Mouse (Mus musculus): ENCODE results near the gene Olfr611.
"Not testable (repeated sequence)": the region's sequence is repeated elsewhere in the genome, so short reads cannot be mapped to it uniquely, and the experiment has no call there.

The Olfr611 gene

GRCm38 (mm10) chr7:103520746-103521145 lies at the start of gene Olfr611:
TSS of gene Olfr611 (minus strand) at chr7:103520846.
- in situ Hi-C loops (cut with MboI, MseI) = not testable (repeated sequence)

DNA sequence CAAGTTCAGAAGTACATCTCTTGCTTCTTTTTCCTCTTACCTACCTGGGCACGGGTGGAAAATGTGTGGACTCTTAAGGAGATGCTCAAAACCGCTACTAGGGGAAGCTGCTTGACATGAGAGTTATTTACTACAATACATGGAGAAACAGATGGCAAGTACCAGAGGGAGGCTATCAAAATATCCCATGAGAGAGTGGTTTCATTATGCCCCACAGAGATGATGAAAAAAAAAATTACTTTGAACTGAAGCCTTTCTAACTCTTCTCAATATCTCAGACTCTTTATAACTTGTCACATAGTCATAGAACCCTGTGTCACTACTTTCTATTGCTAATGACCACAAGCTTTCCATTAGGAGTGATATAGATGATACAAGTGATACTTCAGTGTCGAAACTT lies 48.4 kb upstream of the Olfr611 start, which contains the start of gene Olfr616:
TSS of gene Olfr616 (minus strand) at position 101 of the 400 bp plus-strand sequence.
- in situ Hi-C loops (cut with MboI, MseI) = no loop called here

- in situ Hi-C loops (cut with MboI, MseI) = no loop called here
Measured at GRCm38 (mm10) chr7:103555779-103556178, 35.1 kb upstream of the Olfr611 start, which contains the start of gene Olfr615. TSS of gene Olfr615 (plus strand) at chr7:103556079.

GRCm38 (mm10) chr7:103547774-103548173 lies 27.1 kb upstream of the Olfr611 start, which contains the start of gene Olfr613:
TSS of gene Olfr613 (plus strand) at chr7:103548074.
- in situ Hi-C loops (cut with MboI, MseI) = no loop called here

GRCm38 (mm10) chr7:103542617-103543016 lies 22.0 kb upstream of the Olfr611 start, which contains the start of gene Olfr612:
TSS of gene Olfr612 (minus strand) at chr7:103542717.
- in situ Hi-C loops (cut with MboI, MseI) = not testable (repeated sequence)

DNA sequence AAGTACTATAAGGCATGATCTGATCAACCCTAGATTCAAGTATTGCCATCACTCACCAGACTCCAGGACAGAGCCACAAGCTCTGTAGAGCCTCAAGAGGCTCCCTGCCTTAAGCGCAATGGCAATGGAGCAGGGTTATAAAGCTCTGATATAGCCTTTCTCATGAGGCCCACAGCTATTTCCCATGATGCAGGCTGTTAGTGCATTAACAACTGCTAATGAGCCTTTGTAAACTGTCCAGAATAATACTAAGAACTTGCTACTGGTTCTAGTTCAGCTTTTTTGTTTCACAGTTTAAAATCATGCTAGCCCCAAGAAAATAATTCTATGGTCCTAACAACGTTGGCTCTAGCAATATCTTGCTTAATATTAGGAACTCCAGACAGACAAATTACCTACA lies 8.6 kb downstream of the Olfr611 start, which contains the start of gene Olfr610:
TSS of gene Olfr610 (minus strand) at position 101 of the 400 bp plus-strand sequence.
- in situ Hi-C loops (cut with MboI, MseI) = no loop called here

- in situ Hi-C loops (cut with MboI, MseI) = no loop called here
Measured at GRCm38 (mm10) chr7:103497962-103498361, 22.7 kb downstream of the Olfr611 start, which contains the start of gene Olfr609. TSS of gene Olfr609 (minus strand) at chr7:103498062.

DNA sequence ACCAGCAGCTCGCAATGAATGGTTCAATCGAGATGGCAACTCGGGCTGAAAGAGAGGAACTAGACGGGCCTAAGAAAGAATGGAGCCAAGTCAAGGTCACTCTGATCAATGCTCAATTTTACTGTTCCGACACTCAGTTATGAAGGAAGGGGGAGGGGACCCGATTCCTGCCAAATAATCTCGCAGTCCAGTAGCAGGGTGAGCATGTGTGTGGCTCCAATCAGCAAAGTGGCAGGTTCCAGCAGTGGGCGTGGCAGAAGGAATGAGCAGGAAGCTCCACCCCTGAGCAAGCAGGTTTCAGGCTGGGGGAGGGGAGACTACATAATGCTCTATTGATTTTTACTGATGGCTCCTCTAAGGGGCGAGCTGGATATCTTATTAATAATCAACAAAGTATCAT lies 43.5 kb downstream of the Olfr611 start:
- in situ Hi-C loops (cut with MboI, MseI) = not testable (repeated sequence)

DNA sequence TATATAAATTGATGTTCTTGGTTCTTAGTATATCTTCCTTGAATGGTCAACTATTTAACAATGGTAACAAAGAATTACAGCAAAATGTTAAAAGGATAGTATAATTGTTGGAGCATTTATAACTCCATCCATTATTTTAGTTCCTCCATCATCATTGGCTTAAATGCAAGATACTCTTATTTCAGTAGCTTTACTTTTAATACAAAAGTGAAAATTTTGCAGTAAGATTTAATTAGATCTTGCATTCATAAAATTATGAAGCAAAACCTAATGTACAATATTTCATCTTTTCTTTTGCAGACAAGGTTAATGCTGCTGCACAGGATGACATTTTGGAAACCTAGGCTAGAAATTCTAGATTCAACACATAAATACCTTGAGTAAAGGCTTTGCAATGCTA lies 51.1 kb downstream of the Olfr611 start, which contains the start of gene Olfr608:
TSS of gene Olfr608 (plus strand) at position 301 of the 400 bp plus-strand sequence.
- in situ Hi-C loops (cut with MboI, MseI) = no loop called here

All from regulatory T cell (primary cell).